Mouse (Mus musculus): Measurements from ENCODE around the gene Gm45062.

The Gm45062 gene

DNA sequence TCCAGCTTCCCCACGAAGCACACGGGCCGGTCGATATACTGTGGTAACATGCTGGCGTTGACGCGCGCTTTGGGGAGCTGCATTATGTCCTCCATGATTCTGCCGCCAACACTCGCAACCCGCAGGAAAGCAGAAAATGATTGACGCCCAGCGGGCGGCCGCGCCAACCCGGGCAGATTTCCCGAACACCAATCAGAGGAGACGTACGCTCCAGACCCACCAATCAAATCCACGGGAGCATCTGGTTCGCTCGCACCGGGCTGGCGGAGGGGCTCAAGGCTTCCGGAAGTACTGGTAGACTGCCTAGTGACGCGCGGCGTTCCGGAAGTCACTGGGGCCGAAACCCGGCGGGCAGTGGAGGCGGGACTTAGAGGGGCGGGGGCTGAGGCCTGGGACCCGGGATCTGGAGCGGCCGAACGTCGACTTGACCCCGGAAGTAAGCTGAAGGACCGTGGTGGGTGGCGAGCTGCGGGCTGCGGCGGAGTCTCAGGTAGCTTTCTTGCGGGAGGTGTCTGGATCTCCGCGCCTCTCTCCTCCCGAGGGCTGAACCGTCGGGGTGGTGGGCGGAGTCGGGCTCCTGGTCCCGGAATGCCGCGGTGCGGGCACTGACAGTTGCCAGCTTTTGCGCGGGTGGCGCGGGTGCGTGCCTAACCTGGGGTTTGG, at the start of gene Gm45062, which contains the start of the genes Rpa3 and Umad1:
Gene Gm45062, plus strand, starts transcription at position 447 of the 663 bp plus-strand sequence.
Gene Rpa3, minus strand, starts transcription at position 170 of the 663 bp plus-strand sequence.
Gene Umad1, plus strand, starts transcription at position 285 of the 663 bp plus-strand sequence.
- peak; percentile 96 for DNase-seq (ENCODE audit: extremely low read depth, low read depth)

DNA sequence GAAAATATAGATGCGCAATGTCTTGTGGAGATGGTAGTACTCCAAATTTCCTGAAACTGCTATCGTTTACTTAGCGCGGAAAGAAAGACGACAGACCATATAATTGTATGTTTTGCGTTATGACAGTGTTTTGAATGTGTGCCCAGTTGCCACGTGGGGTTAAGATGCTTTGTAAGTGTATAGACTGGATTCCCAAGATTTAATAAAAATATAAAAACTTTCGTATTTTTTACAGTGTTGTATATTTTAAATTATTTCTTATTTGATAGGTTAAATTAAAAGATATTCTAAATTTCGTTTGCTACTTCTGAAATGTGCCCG, 49.4 kb upstream of the Gm45062 start:
- DNase-seq (ENCODE audit: extremely low read depth, low read depth), result no peak

DNA sequence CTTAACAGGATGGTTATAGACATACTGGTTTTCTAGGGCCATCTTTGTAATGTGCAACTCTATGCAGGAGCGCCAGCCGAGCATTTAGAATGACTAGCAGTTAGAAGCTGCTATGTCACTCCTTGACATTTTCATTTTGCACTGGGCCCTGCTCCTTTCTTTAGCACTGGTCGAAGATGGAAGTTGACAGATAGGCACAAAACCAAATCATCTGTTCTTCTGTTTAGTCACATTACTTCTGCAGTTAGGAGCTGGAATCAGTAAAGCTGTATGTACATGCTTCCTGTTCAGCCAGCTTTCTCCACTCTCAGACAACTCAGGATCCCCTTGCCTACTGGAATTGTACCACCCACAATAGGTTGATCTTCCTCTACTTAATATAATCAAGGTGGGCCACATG, 48.6 kb upstream of the Gm45062 start:
- peak; percentile 37 for DNase-seq (ENCODE audit: extremely low read depth, low read depth)

DNA sequence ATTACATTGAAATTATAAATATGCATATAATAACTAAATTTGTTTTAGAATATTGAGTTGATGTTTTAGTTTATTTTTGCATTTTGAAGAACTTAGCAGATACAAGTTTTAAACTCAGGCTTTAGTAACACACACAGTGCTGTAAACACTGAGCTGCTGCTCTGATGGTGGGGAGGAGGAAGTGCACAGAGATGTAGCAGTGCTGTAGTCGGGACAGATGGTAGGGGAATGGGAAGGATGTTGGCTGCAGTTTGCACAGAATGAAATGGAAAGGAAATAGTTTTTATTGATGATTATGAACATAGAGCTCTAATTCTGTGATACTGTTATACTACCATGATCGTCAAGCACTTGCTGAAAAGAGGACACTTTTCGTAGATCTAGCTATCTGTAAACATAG, 32.2 kb upstream of the Gm45062 start:
- DNase-seq (ENCODE audit: extremely low read depth, low read depth), result no peak

- DNase-seq (ENCODE audit: extremely low read depth, low read depth), result no peak
Measured at GRCm38 (mm10) chr6:8228596-8228995, 30.7 kb upstream of the Gm45062 start.

DNA sequence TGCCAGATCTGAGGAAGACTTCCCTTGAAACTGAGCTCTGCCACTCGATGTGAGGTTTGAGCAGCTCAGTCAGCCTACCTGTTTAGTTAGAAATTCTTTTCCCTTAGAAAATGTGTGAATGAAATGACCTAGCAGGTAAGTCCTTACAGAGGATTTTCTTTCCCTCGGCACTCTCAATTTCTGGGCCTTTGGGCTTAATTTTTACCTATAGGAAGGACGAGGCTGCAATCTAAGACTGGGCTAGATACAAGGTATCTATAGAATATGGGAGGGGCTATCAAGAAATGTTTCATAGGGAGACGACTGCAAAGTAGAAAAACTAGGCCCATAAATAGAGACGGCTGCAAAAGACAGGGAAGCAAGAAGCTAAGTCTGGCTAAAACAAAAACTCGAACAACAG, 934 bp upstream of the Gm45062 start:
- peak; percentile 28 for DNase-seq (ENCODE audit: extremely low read depth, low read depth)

- peak; percentile 13 for DNase-seq (ENCODE audit: extremely low read depth, low read depth)
Measured at GRCm38 (mm10) chr6:8259667-8260044, 406 bp downstream of the Gm45062 start.

DNA sequence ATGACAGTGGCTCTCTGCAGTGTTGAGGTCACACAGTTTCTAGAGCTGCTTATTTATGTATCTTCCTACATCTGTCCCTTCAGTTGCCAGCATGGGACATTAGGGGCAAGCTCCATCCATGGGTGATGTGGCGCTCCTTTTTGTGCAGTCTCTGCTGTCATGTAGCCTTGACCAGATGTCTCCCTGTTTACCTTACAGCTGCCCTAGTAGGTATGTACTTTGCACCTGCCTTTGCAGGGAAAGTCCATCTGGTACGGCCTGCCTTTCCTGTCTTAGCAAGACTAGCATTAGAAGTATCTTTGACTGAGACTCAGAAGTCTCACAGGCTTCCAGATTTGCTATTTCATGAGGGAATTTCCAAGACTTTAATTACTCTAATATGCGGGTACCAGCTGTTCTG, 11.8 kb downstream of the Gm45062 start:
- DNase-seq (ENCODE audit: extremely low read depth, low read depth), result no peak

DNA sequence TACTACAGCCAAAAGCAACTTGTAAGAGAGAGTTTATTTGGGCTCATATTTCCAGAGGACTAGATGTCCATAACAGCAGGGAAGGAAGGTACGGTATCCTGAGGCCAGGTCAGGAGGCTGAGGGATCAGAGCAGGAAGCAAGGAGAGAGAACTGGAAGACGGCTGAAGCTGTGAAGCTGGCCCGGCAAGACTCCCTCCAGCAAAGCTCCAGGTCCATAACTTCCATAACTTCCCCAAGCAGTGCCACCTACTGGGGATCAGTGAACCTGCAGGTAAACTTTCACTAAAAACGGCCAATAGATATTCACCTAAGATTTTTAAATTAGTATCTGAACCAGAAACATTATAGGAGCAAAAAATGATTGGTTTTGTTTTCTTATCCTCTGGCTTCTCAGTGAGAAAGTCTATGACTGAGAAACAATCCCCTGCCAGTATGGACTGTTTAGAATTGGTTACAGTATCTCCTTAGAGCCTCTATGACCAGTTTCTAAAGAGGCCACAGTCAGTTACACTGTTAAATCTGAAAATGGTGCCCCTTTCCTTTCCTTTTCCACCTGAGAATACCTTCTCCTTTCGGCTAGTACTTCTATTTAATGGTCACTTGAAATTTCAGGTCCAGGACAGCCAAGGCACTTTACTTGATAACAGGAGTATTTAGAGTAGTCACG, 15.3 kb downstream of the Gm45062 start:
- DNase-seq (ENCODE audit: extremely low read depth, low read depth), result peak; percentile 26

- DNase-seq (ENCODE audit: extremely low read depth, low read depth), result peak; percentile 35
Measured at GRCm38 (mm10) chr6:8275098-8275497, 15.8 kb downstream of the Gm45062 start.

DNA sequence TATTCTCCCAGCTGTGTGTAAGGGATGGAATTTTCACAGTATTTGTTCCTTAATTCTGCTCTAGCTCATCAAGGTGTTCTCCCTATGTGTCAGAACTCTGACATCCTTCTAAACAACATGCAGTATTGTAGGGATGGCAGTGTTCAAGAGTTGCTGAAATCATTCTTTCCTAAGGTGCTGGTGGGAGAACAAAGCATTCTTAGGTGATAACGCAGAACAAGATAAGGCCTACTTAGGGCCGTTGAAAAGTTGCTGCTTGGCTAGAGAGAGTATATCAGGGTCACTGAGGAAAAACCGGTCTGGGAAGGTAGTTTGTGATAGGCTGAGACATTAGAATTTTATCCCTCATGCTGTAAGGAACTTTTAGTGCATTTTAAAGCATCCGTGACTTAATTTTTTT, 17.2 kb downstream of the Gm45062 start:
- no peak for DNase-seq (ENCODE audit: extremely low read depth, low read depth)

DNA sequence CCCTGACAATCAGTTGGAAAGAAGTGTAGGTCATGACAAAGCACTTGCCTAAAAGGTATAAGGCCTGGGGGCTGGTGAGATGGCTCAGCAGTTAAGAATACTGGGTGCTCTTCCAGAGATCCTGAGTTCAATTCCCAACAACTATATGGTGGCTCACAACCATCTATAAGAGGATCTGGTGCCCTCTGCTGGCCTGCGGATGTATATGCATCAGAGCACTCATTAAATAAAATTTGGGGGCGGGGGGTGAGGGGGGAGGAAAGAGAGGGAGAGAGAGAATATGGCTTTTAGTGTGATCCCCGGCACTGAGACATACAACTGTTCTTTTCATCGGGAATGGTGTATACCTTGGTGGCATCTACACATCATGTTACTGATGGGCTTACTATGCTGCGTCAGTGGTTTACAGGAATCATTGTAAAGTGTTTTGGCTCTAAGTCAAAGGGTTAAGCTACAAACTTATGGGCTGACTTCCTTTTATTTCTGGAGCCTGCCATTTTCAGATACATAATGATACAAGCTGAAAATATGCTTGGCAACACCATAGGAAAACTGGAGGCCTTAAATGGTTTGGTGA, 19.3 kb downstream of the Gm45062 start:
- DNase-seq (ENCODE audit: extremely low read depth, low read depth), result no peak

- DNase-seq (ENCODE audit: extremely low read depth, low read depth), result no peak
Measured at GRCm38 (mm10) chr6:8283255-8283654, 24.0 kb downstream of the Gm45062 start.

DNA sequence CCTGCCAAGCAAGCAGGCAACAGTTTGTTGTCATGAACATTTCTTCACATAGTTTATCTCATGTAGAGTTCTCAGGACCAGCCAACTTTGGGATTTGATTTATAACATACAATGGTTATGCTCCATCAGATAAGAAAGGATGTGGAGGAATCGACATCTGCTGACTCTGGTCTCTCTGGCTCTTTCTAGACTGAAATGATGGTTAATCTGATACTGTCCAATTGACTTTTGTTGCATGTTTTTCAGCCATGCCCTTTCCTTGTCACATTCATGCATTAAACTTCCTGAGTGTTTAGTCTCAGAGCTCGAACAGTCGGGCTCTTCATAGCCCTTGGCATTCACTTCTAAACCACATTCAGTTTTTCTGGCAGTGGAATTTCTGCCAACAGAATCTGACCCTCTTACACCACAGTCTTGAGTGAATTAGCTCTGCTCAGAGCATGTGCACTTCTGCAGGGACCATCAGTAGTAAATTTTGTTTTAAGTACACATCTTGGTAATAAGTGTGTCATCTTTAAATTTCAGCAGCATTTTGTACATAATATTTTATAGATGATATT, 26.2 kb downstream of the Gm45062 start:
- DNase-seq (ENCODE audit: extremely low read depth, low read depth), result no peak

- no peak for DNase-seq (ENCODE audit: extremely low read depth, low read depth)
Measured at GRCm38 (mm10) chr6:8286146-8286545, 26.9 kb downstream of the Gm45062 start.

- DNase-seq (ENCODE audit: extremely low read depth, low read depth), result no peak
Measured at GRCm38 (mm10) chr6:8288755-8289580, 29.7 kb downstream of the Gm45062 start.

GRCm38 (mm10) chr6:8294048-8294784, 35.0 kb downstream of the Gm45062 start:
- DNase-seq (ENCODE audit: extremely low read depth, low read depth), result no peak

DNA sequence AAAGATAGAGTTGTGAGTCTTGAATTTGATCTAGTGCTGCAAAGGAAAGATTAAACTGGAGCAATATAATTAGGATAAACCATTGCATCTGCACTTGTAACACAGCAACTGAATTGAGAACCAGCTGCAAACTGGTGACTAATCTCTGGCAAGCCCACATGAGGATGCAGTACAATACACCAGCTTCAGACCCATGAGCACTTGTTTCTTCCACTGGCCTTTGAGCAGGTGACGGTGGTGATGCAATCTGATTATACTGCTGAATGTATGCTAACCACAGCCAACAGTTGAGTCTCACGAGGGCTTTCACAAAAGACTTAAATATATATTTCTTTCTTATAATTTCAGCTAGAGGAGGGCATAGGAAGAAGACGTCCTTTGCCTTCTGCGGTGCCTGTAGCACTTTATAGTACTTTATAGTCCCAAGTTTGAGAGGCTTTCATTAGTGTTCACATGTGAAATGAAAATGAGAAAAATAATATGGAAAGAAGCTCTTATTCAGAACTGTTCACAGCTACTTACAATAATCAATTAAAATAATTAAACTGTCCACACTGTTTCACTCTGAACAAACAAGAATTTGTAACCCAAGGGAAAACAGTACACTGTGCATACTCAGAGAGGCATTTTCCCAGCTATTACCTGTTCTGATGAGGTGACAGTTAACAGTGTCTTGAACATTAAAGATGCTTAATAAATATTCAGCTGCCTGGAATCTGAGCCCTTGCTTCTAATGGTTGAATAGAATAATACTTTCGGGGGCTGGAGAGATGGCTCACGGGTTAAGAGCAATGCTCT, 40.0 kb downstream of the Gm45062 start:
- DNase-seq (ENCODE audit: extremely low read depth, low read depth), result no peak

DNA sequence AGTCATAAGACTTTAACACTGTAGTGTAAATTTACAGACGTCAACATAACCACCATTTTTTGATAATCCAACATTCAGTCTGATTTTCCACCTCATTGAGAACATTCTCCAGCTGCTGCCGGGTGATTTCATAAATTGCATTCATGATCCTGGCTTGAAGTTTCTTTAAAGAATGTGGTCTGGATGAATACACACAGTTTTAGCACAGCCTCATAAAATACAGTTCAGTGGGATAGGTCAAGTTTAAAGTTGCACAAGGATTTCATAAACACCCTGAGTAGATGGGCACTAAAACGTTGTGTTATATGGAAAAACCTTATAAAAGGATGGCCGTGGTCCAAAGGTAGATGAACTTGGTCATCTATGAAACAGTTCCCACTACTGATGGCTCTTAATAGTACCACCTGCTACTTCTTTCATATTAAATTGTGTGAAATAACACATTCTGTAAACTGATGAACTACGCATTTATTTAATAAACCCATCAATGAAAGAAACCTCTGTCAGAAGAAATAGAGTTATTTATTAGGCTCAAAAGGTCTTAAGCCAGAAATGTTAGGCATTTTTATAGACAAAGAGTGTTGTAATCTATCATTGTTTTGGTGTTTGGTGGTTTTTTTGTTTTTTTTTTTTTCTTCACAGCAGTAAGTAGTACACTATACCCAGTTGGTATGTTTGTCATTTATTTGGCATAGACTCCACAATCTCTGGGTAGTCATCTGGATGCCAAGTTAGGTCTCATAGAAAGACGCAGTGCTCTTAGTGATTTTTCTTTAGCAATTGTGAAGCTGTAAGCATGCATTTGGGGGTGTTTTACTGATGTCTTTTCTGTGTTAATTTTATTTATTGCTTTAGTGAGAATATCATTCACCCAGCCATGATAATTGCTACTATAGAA, 48.9 kb downstream of the Gm45062 start:
- no peak for DNase-seq (ENCODE audit: extremely low read depth, low read depth)
